Comparison of ENCODE assay signal across 15 mouse cellular contexts in the genomic region with DNA sequence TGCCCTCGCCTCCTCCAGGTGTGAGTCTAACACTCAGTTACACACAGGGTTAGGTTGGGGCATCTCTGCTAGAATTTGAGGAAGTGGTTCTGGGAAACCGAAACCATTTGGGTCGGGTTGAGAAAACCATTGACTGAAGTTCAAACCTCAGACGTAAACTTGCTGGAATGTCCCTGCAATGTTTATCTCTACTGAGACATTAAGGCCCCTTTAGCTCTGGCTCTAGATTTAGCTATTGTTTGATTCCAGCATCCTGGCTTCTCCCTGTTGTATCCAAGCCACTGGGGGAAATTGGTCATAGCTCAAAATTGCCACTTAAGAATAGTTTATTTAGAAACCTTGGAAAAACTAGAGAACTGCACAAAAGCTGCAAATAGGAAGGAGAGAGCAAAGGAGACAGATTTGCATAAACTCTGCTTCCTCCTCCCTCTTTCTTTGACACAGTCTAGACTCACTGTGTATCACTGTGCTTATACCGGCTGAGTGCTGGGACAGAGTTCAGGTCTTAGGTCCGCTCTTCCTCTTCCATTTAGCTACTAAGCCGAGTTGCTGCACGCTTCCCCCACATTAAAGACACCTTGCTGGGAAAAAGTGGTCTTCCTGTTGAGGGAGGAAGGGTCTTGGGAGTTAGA. TPM values are rescaled to one million over a fixed set of nuclear protein-coding genes. Genes with fewer than 3 reads are reported as not detected.
A peak's percentile ranks its signal among the peaks of the same experiment; 100 is the strongest.
DNase-seq lines count a peak whose midpoint lies in the region; ATAC-seq and TF ChIP-seq lines count a peak whose summit lies in the region.
"Had no signal": no experiment of that assay in that cellular context is flagged by ENCODE, and none has a peak within 500 bp of the region (broad histone marks: within the 10 kb centered on the region; RNA-seq: fewer than 3 reads in every experiment).

No protein-coding gene starts in this region.

- H3K9me3 ChIP-seq in intestine, embryonic 15.5 days: no peaks in the 10 kb centered on the region
- no peaks in the 10 kb centered on the region for H3K9me3 ChIP-seq in intestine, embryonic 16.5 days (ENCODE audit: control insufficient read depth, low read length)
- peaks cover 4% of the 10 kb centered on the region for H3K9me3 ChIP-seq in CH12.LX (replicated peaks; ENCODE audit: low read length)
- H3K9me3 ChIP-seq in heart, postnatal 0 days (replicated peaks; ENCODE audit: control insufficient read depth, low read length): no peaks in the 10 kb centered on the region
- no peaks in the 10 kb centered on the region for H3K9me3 ChIP-seq in embryonic facial prominence, embryonic 10.5 days
- H3K9me3 ChIP-seq: forebrain, embryonic 15.5 days; limb, embryonic 13.5 days; neural tube, embryonic 15.5 days had no signal

- in situ Hi-C loops in CH12.LX (cut with MboI; ENCODE audit: low pct_ligation_motif_present, low pct_unique_long_range_greater_than_20kb, low sequenced_read_pairs): no loop called here

- peaks cover 47% of the 10 kb centered on the region for H3K79me2 ChIP-seq in CH12.LX (replicated peaks; ENCODE audit: control insufficient read depth, extremely low read depth, insufficient read depth, poor library complexity, severe bottlenecking)

- H3K4me3 ChIP-seq in intestine, embryonic 15.5 days (replicated peaks): no peak overlapping the region
- H3K4me3 ChIP-seq in intestine, embryonic 16.5 days (ENCODE audit: low read length): no peak overlapping the region
- H3K4me3 ChIP-seq in CH12.LX (replicated peaks in 1 of 3; ENCODE audit: low read depth in 2 of 3, low read length in 2 of 3, poor library complexity in 1 of 3): peak overlapping the region in 1 of 3 experiments; percentile 16
- H3K4me3 ChIP-seq in heart, postnatal 0 days (ENCODE audit: low read depth, low read length): no peak overlapping the region
- no peak overlapping the region for H3K4me3 ChIP-seq in embryonic facial prominence, embryonic 10.5 days
- H3K4me3 ChIP-seq: forebrain, embryonic 15.5 days; left cerebral cortex, adult 2 months; limb, embryonic 13.5 days; neural tube, embryonic 15.5 days had no signal

- TF ChIP-seq CTCF in CH12.LX (conservative IDR thresholded peaks at IDR 0.05 in 1 of 2, IDR thresholded peaks at IDR 0.05 in 1 of 2; ENCODE audit: low read depth in 2 of 2, low read length in 2 of 2): no peak
- no peak for TF ChIP-seq CTCF in heart, postnatal 0 days (IDR thresholded peaks at IDR 0.05; ENCODE audit: low read depth)

- H3K27me3 ChIP-seq in intestine, embryonic 15.5 days (replicated peaks): no peaks in the 10 kb centered on the region
- H3K27me3 ChIP-seq in intestine, embryonic 16.5 days (replicated peaks; ENCODE audit: control insufficient read depth, insufficient read depth, low read length): no peaks in the 10 kb centered on the region
- H3K27me3 ChIP-seq in CH12.LX (replicated peaks): no peaks in the 10 kb centered on the region
- no peaks in the 10 kb centered on the region for H3K27me3 ChIP-seq in heart, postnatal 0 days (ENCODE audit: control insufficient read depth, insufficient read depth, low read length)
- no peaks in the 10 kb centered on the region for H3K27me3 ChIP-seq in embryonic facial prominence, embryonic 10.5 days (replicated peaks; ENCODE audit: low read depth, poor library complexity, severe bottlenecking)
- H3K27me3 ChIP-seq: forebrain, embryonic 15.5 days; limb, embryonic 13.5 days; neural tube, embryonic 15.5 days had no signal

- TF ChIP-seq EP300 in CH12.LX (IDR thresholded peaks at IDR 0.05; ENCODE audit: low read length): peak; percentile 94
- no peak for TF ChIP-seq EP300 in heart, postnatal 0 days (IDR thresholded peaks at IDR 0.05; ENCODE audit: low read depth)

- DNase-seq in CH12.LX (ENCODE audit: extremely low read depth): peak; percentile 81
- no peak for DNase-seq in heart, postnatal 0 days (ENCODE audit: low spot score)
- no peak for DNase-seq in layer of hippocampus, postnatal 10 days (ENCODE audit: low spot score in 2 of 2)
- no peak for DNase-seq in embryonic facial prominence, embryonic 10.5 days (ENCODE audit: low spot score)
- DNase-seq in retina, postnatal 1 day: no peak
- DNase-seq: adrenal gland, postnatal 25 days; kidney, postnatal 36 days had no signal

- TF ChIP-seq RAD21 in CH12.LX (IDR thresholded peaks at IDR 0.05; ENCODE audit: low read depth, low read length): no peak

- no peak overlapping the region for H3K9ac ChIP-seq in intestine, embryonic 15.5 days
- H3K9ac ChIP-seq in intestine, embryonic 16.5 days (ENCODE audit: low read depth, low read length): no peak overlapping the region
- H3K9ac ChIP-seq in CH12.LX (ENCODE audit: insufficient read depth, low read depth): peak overlapping the region; percentile 32; the same call in 1 of the 2 replicates
- no peak overlapping the region for H3K9ac ChIP-seq in heart, postnatal 0 days (replicated peaks; ENCODE audit: low read depth, low read length)
- H3K9ac ChIP-seq: forebrain, embryonic 15.5 days; limb, embryonic 13.5 days; neural tube, embryonic 15.5 days had no signal

- TF ChIP-seq POLR2A in CH12.LX (IDR thresholded peaks at IDR 0.05; ENCODE audit: low read depth, low read length): peak; percentile 40; the same call in 1 of the 2 replicates

- H3K4me1 ChIP-seq in intestine, embryonic 15.5 days (replicated peaks): peaks cover 4% of the 10 kb centered on the region; the same call in 1 of the 2 replicates
- 0 out of 2 replicates have a peak, but pooled peaks cover 5% of the 10 kb centered on the region for H3K4me1 ChIP-seq in intestine, embryonic 16.5 days (ENCODE audit: control insufficient read depth, insufficient read depth, low read length)
- H3K4me1 ChIP-seq in CH12.LX (ENCODE audit: control insufficient read depth in 1 of 2, insufficient read depth in 2 of 2): peaks cover 23 to 48% of the 10 kb centered on the region in 2 experiments
- H3K4me1 ChIP-seq in heart, postnatal 0 days (ENCODE audit: control insufficient read depth, insufficient read depth): no peaks in the 10 kb centered on the region
- peaks cover 19% of the 10 kb centered on the region for H3K4me1 ChIP-seq in embryonic facial prominence, embryonic 10.5 days

- 70% methylated on average over 8 of the region's 8 CpGs for WGBS in intestine, embryonic 15.5 days
- WGBS in intestine, embryonic 16.5 days: 67% methylated on average over 8 of the region's 8 CpGs
- WGBS in heart, postnatal 0 days: 62% methylated on average over 8 of the region's 8 CpGs
- WGBS in embryonic facial prominence, embryonic 10.5 days: 84% methylated on average over 8 of the region's 8 CpGs

- H3K36me3 ChIP-seq in intestine, embryonic 15.5 days: no peaks in the 10 kb centered on the region
- H3K36me3 ChIP-seq in intestine, embryonic 16.5 days (ENCODE audit: control insufficient read depth, insufficient read depth, low read length): no peaks in the 10 kb centered on the region
- H3K36me3 ChIP-seq in CH12.LX (replicated peaks in 1 of 2; ENCODE audit: control insufficient read depth in 1 of 2, insufficient read depth in 1 of 2, low read length in 1 of 2): peaks cover 3 to 20% of the 10 kb centered on the region in 2 experiments
- H3K36me3 ChIP-seq in heart, postnatal 0 days (replicated peaks; ENCODE audit: control insufficient read depth, insufficient read depth, low read length): no peaks in the 10 kb centered on the region
- H3K36me3 ChIP-seq in embryonic facial prominence, embryonic 10.5 days (replicated peaks): no peaks in the 10 kb centered on the region
- H3K36me3 ChIP-seq: forebrain, embryonic 15.5 days; neural tube, embryonic 15.5 days had no signal

- H3K4me2 ChIP-seq in intestine, embryonic 15.5 days (replicated peaks): no peak overlapping the region
- H3K4me2 ChIP-seq in intestine, embryonic 16.5 days (ENCODE audit: low read depth, low read length): no peak overlapping the region
- peak overlapping the region; percentile 78 for H3K4me2 ChIP-seq in CH12.LX (ENCODE audit: insufficient read depth, low read depth, poor library complexity, severe bottlenecking)
- no peak overlapping the region for H3K4me2 ChIP-seq in heart, postnatal 0 days (ENCODE audit: low read depth, low read length)
- H3K4me2 ChIP-seq: forebrain, embryonic 15.5 days; limb, embryonic 13.5 days; neural tube, embryonic 15.5 days had no signal

- dilution Hi-C loops in CH12.LX (cut with MboI; ENCODE audit: extremely low pct_ligation_motif_present, extremely low pct_unique_long_range_greater_than_20kb, low sequenced_read_pairs): no loop called here

- ATAC-seq in intestine, embryonic 15.5 days: no peak
- ATAC-seq in intestine, embryonic 16.5 days: no peak
- 0 out of 2 replicates have a peak, but pooled peaks have one; percentile 18 for ATAC-seq in heart, postnatal 0 days (ENCODE audit: insufficient read depth, low read depth)
- ATAC-seq in neutrophil, adult 5-6 weeks (ENCODE audit: extremely low read depth, insufficient number of reproducible peaks, low FRiP score, poor library complexity, severe bottlenecking): 0 out of 2 replicates have a peak, but pooled peaks have one; percentile 13
- ATAC-seq: forebrain, embryonic 15.5 days had no signal

- 0 out of 2 replicates have a peak overlapping the region, but pooled peaks have one; percentile 22 for H3K27ac ChIP-seq in intestine, embryonic 15.5 days
- H3K27ac ChIP-seq in intestine, embryonic 16.5 days (ENCODE audit: low read length): no peak overlapping the region
- H3K27ac ChIP-seq in CH12.LX (ENCODE audit: insufficient read depth, low read depth): peak overlapping the region; percentile 65
- peak overlapping the region; percentile 77 for H3K27ac ChIP-seq in heart, postnatal 0 days (ENCODE audit: low read depth)
- H3K27ac ChIP-seq in embryonic facial prominence, embryonic 10.5 days (replicated peaks): no peak overlapping the region
- H3K27ac ChIP-seq: forebrain, embryonic 15.5 days; left cerebral cortex, adult 2 months; limb, embryonic 13.5 days; neural tube, embryonic 15.5 days had no signal

RNA-seq across cellular contexts. Expression of gene Lysmd2, which starts 5.4 kb away (rescaled TPM):
- 19.4 and 20.1 TPM in 2 replicates for polyA plus RNA-seq in intestine, embryonic 15.5 days (2015; fragmentation: Nextera tagmentation; extraction: Ambion mirVana)
- 15.9 and 18.7 TPM in 2 replicates for polyA plus RNA-seq in intestine, embryonic 16.5 days (2015; fragmentation: Nextera tagmentation; extraction: Ambion mirVana)
- total RNA-seq in CH12.LX (2012; rRNA removed) (16.2 and 18.6 TPM in 2 replicates), CH12.LX (2014; rRNA removed) (14.2 and 18.1 TPM in 2 replicates)
- 10.4 and 11.7 TPM in 2 replicates for polyA plus RNA-seq in CH12.LX (2012; ENCODE audit: insufficient read length, low read depth)
- total RNA-seq in heart, postnatal 0 days (2014; rRNA removed; ENCODE audit: low replicate concordance): 11.9 and 12.0 TPM in 2 replicates
- polyA plus RNA-seq in heart, postnatal 0 days (2015; fragmentation: Nextera tagmentation; extraction: Ambion mirVana): 20.4 and 21.2 TPM in 2 replicates
- 0.70 TPM in 1 of 2 replicates, not detected in the other for total RNA-seq in neutrophil, adult 5-6 weeks (2017)
- 10 to 100 TPM; 50.3 to 53.1 TPM for total RNA-seq in layer of hippocampus, postnatal 10 days (2021)
- polyA plus RNA-seq in embryonic facial prominence, embryonic 10.5 days (2016; fragmentation: Nextera tagmentation; extraction: Ambion mirVana): 13.6 and 16.5 TPM in 2 replicates

RNA-seq across cellular contexts. Expression of gene Tmod2, which starts 19.8 kb away (rescaled TPM):
- 16.1 and 20.8 TPM in 2 replicates for polyA plus RNA-seq in intestine, embryonic 15.5 days (2015; fragmentation: Nextera tagmentation; extraction: Ambion mirVana)
- 10.7 and 16.2 TPM in 2 replicates for polyA plus RNA-seq in intestine, embryonic 16.5 days (2015; fragmentation: Nextera tagmentation; extraction: Ambion mirVana)
- total RNA-seq in CH12.LX (2012; rRNA removed) (1.6 and 1.7 TPM in 2 replicates), CH12.LX (2014; rRNA removed) (0.08 and 0.16 TPM in 2 replicates)
- 0.10 and 0.17 TPM in 2 replicates for polyA plus RNA-seq in CH12.LX (2012; ENCODE audit: insufficient read length, low read depth)
- total RNA-seq in heart, postnatal 0 days (2014; rRNA removed; ENCODE audit: low replicate concordance): 2.2 and 3.5 TPM in 2 replicates
- 4.3 and 4.7 TPM in 2 replicates for polyA plus RNA-seq in heart, postnatal 0 days (2015; fragmentation: Nextera tagmentation; extraction: Ambion mirVana)
- under 0.01 TPM in 1 of 2 replicates, not detected in the other for total RNA-seq in neutrophil, adult 5-6 weeks (2017)
- total RNA-seq in layer of hippocampus, postnatal 10 days (2021): 100 to 1,000 TPM; 437 to 472 TPM
- polyA plus RNA-seq in embryonic facial prominence, embryonic 10.5 days (2016; fragmentation: Nextera tagmentation; extraction: Ambion mirVana): 31.9 and 34.3 TPM in 2 replicates

RNA-seq across cellular contexts. Expression of gene Scg3, which starts 52.9 kb away (rescaled TPM):
- polyA plus RNA-seq in intestine, embryonic 15.5 days (2015; fragmentation: Nextera tagmentation; extraction: Ambion mirVana): 9.3 and 9.5 TPM in 2 replicates
- polyA plus RNA-seq in intestine, embryonic 16.5 days (2015; fragmentation: Nextera tagmentation; extraction: Ambion mirVana): 8.2 and 8.5 TPM in 2 replicates
- total RNA-seq in CH12.LX (2012; rRNA removed) (not detected in 2 replicates), CH12.LX (2014; rRNA removed) (not detected in 2 replicates)
- polyA plus RNA-seq in CH12.LX (2012; ENCODE audit: insufficient read length, low read depth): not detected in 2 replicates
- not detected in 2 replicates for total RNA-seq in heart, postnatal 0 days (2014; rRNA removed; ENCODE audit: low replicate concordance)
- polyA plus RNA-seq in heart, postnatal 0 days (2015; fragmentation: Nextera tagmentation; extraction: Ambion mirVana): 0.19 and 0.36 TPM in 2 replicates
- total RNA-seq in neutrophil, adult 5-6 weeks (2017): not detected in 2 replicates
- 100 to 1,000 TPM; 290 to 304 TPM for total RNA-seq in layer of hippocampus, postnatal 10 days (2021)
- 9.9 and 10.0 TPM in 2 replicates for polyA plus RNA-seq in embryonic facial prominence, embryonic 10.5 days (2016; fragmentation: Nextera tagmentation; extraction: Ambion mirVana)
- total RNA-seq: megakaryocyte progenitor cell, adult 5-6 weeks had no signal

Comparison
In these comparisons a context has a peak if more than half of its experiments do, and no peak if none do; other contexts are left out.
1. H3K27ac ChIP-seq: peak in intestine, embryonic 15.5 days (single experiment), CH12.LX (single experiment) and heart, postnatal 0 days (single experiment); none in intestine, embryonic 16.5 days (single experiment) and embryonic facial prominence, embryonic 10.5 days (single experiment).
2. ATAC-seq: peak in heart, postnatal 0 days (single experiment) and neutrophil, adult 5-6 weeks (single experiment); none in intestine, embryonic 15.5 days (single experiment) and intestine, embryonic 16.5 days (single experiment).